8 mouse cellular contexts compared by ENCODE assay signal in the genomic region with DNA sequence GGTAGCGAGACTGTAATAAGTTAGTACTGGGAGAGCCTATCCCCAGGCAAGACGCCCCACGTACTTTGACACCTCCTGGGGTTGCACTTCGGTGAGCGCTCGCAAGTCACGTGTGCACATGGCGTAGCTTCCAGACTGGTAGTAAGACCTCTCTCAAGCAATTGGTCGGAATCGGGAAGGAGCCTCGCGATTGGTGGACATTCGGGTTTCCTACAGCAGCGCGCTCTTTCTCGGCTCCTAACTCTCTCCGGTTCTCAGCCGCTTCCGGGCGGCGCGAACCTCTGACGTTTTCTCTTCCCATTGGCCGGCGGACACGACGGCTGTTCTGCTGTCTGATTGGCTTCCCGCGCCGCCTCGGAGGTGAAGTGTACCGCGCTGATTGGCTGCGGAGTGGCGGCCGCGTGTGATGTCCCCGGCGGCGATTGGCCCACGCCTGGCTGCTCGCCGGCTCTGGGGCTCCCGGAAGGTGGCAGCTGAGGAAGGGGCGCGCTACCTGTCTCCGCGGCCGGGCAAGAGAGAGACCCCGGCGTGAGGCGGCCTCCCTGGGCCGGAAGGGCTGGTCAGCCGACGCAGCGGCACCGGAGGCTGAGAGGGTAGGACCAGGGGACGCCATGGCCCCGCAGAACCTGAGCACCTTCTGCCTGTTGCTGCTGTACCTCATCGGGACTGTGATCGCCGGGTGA. TPM values are rescaled to one million over a fixed set of nuclear protein-coding genes. Genes with fewer than 3 reads are reported as not detected.
DNase-seq lines count a peak whose midpoint lies in the region; ATAC-seq and TF ChIP-seq lines count a peak whose summit lies in the region.

A gene (minus strand): TSS at position 239 of the 683 bp plus-strand sequence.
A gene (plus strand): TSS at position 415 of the 683 bp plus-strand sequence.

- WGBS in forebrain, embryonic 15.5 days, result under 1% methylated on average over 62 of the region's 62 CpGs
- under 1% methylated on average over 62 of the region's 62 CpGs for WGBS in lung, adult 2 months

- ATAC-seq in forebrain, embryonic 15.5 days (replicated peaks), result peak; percentile 99
- ATAC-seq in neutrophil, adult 5-6 weeks (ENCODE audit: extremely low read depth, insufficient number of reproducible peaks, low FRiP score, poor library complexity, severe bottlenecking), result peak; percentile 97

- TF ChIP-seq POLR2A in lung, adult 2 months (IDR thresholded peaks at IDR 0.05; ENCODE audit: borderline replicate concordance, extremely low read depth, low read depth, low read length), result peak; percentile 83

- DNase-seq in ES-E14 (ENCODE audit: low read depth, low spot score), result peak; percentile 98
- DNase-seq in cerebellum, adult 11-12 months, result peak; percentile 99
- DNase-seq in heart, postnatal 25 days (ENCODE audit: low spot score), result peak; percentile 99
- peak; percentile 99 to 100 for DNase-seq in layer of hippocampus, adult 18-20 months (ENCODE audit: low spot score in 2 of 2)
- DNase-seq in lung, adult 2 months, result peak; percentile 98
- DNase-seq in thymus, adult 18-20 months, result peak; percentile 98 to 99

- H3K9ac ChIP-seq in ES-E14 (ENCODE audit: insufficient read depth, low read depth, low read length, poor library complexity, severe bottlenecking), result peak within 1 kb of the TSS; percentile 99
- H3K9ac ChIP-seq in forebrain, embryonic 15.5 days (replicated peaks), result peak within 1 kb of the TSS; percentile 82

- peak within 1 kb of the TSS; percentile 77 for H3K4me2 ChIP-seq in forebrain, embryonic 15.5 days (replicated peaks)

- H3K36me3 ChIP-seq in ES-E14 (ENCODE audit: control insufficient read depth, insufficient read depth, low read length, poor library complexity, severe bottlenecking), result peaks cover 6% of the 10 kb centered on the region
- peaks cover 8% of the 10 kb centered on the region; the same call in 1 of the 2 replicates for H3K36me3 ChIP-seq in forebrain, embryonic 15.5 days

- in situ Hi-C loops in ES-E14 (cut with MboI; ENCODE audit: low sequenced_read_pairs in 2 of 2, unreplicated experiment in 2 of 2), result no loop called here

- intact Hi-C loops in heart, postnatal 25 days (cut with DNase I), result loop anchor here (2.0 to 5.0 kb wide), 2 partner anchors 249 to 270 kb away; a partner anchor contains a TSS

- no peaks in the 10 kb centered on the region for H3K27me3 ChIP-seq in forebrain, embryonic 15.5 days

- peak within 1 kb of the TSS; percentile 95 to 98 for H3K4me3 ChIP-seq in ES-E14 (ENCODE audit: insufficient read depth in 1 of 2, low read depth in 1 of 2, low read length in 2 of 2, poor library complexity in 1 of 2, severe bottlenecking in 1 of 2)
- H3K4me3 ChIP-seq in forebrain, embryonic 15.5 days, result peak within 1 kb of the TSS; percentile 60
- H3K4me3 ChIP-seq in lung, adult 2 months (replicated peaks; ENCODE audit: extremely low read depth, low read depth, low read length), result peak within 1 kb of the TSS; percentile 88

- H3K9me3 ChIP-seq in ES-E14 (ENCODE audit: control insufficient read depth, insufficient read depth, low read depth, low read length), result no peaks in the 10 kb centered on the region
- no peaks in the 10 kb centered on the region for H3K9me3 ChIP-seq in forebrain, embryonic 15.5 days

- H3K27ac ChIP-seq in ES-E14 (ENCODE audit: insufficient read depth, low read depth, low read length, poor library complexity, severe bottlenecking), result peak within 1 kb of the TSS; percentile 61
- peak within 1 kb of the TSS; percentile 78 for H3K27ac ChIP-seq in forebrain, embryonic 15.5 days (replicated peaks)

- TF ChIP-seq CTCF in lung, adult 2 months (IDR thresholded peaks at IDR 0.05; ENCODE audit: insufficient read depth, low read length), result no peak

- peaks cover 2 to 3% of the 10 kb centered on the region in 2 experiments; a peak in 2 of 4 replicates for H3K4me1 ChIP-seq in ES-E14 (ENCODE audit: control insufficient read depth in 2 of 2, insufficient read depth in 2 of 2, low read length in 2 of 2, poor library complexity in 1 of 2)
- H3K4me1 ChIP-seq in forebrain, embryonic 15.5 days, result peaks cover 21% of the 10 kb centered on the region
- peaks cover 8% of the 10 kb centered on the region for H3K4me1 ChIP-seq in lung, adult 2 months (ENCODE audit: control insufficient read depth, insufficient read depth, low read length)

TF ChIP-seq in ES-E14, 5 proteins besides CTCF, POLR2A, EP300 and RAD21:
- TF ChIP-seq CHD2 (IDR thresholded peaks at IDR 0.05; ENCODE audit: low read depth, low read length), result peak; percentile 84
- TF ChIP-seq HCFC1 (IDR thresholded peaks at IDR 0.05; ENCODE audit: borderline replicate concordance, insufficient read depth, low read length), result peak; percentile 74
- TF ChIP-seq ZNF384 (IDR thresholded peaks at IDR 0.05; ENCODE audit: low read depth, low read length), result no peak
- no peak for TF ChIP-seq ZC3H11A (IDR thresholded peaks at IDR 0.05; ENCODE audit: borderline replicate concordance, low read depth, low read length)

RNA-seq across cellular contexts. Expression of the first gene that starts in this region (rescaled TPM):
- total RNA-seq in ES-E14 (2012; rRNA removed), result 17.5 and 20.0 TPM in 2 replicates
- 22.5 and 23.1 TPM in 2 replicates for polyA plus RNA-seq in forebrain, embryonic 15.5 days (2015; fragmentation: Nextera tagmentation; extraction: Ambion mirVana)
- total RNA-seq in heart, postnatal 25 days (2021), result 10 to 100 TPM; 11.1 to 13.4 TPM
- 10 to 100 TPM; 15.0 to 16.4 TPM for total RNA-seq in layer of hippocampus, adult 18-20 months (2021)
- polyA plus RNA-seq in lung, adult 2 months (2012; rRNA removed), result 8.3 and 12.5 TPM in 2 replicates
- 19.2 and 22.8 TPM in 2 replicates for total RNA-seq in neutrophil, adult 5-6 weeks (2017)

RNA-seq across cellular contexts. Expression of the second gene that starts in this region (rescaled TPM):
- total RNA-seq in ES-E14 (2012; rRNA removed), result 140 and 155 TPM in 2 replicates
- 84.9 and 85.2 TPM in 2 replicates for polyA plus RNA-seq in forebrain, embryonic 15.5 days (2015; fragmentation: Nextera tagmentation; extraction: Ambion mirVana)
- 10 to 100 TPM; 54.0 to 65.7 TPM for total RNA-seq in heart, postnatal 25 days (2021)
- total RNA-seq in layer of hippocampus, adult 18-20 months (2021), result 10 to 100 TPM; 67.0 to 69.8 TPM
- polyA plus RNA-seq in lung, adult 2 months (2012; rRNA removed), result 18.1 and 18.6 TPM in 2 replicates
- 98.7 and 103 TPM in 2 replicates for total RNA-seq in neutrophil, adult 5-6 weeks (2017)

Comparison
In these comparisons a context has a peak if more than half of its experiments do, and no peak if none do; other contexts are left out.
1. Peak in every context shown above with its lines: DNase-seq, ATAC-seq, H3K4me3 ChIP-seq and H3K27ac ChIP-seq.